Mouse (Mus musculus): Measurements from ENCODE around the gene Arfgap3. TPM values are rescaled to one million over a fixed set of nuclear protein-coding genes. Genes with fewer than 3 reads are reported as not detected.
"Not testable (repeated sequence)": the region's sequence is repeated elsewhere in the genome, so short reads cannot be mapped to it uniquely, and the experiment has no call there.

The Arfgap3 gene
- total RNA-seq, 2 experiments from 2014 or later = 32.1 to 32.4 TPM

- peak; percentile 16; the same call in 1 of the 2 replicates for ATAC-seq (replicated peaks; ENCODE audit: low FRiP score, low TSS enrichment, poor library complexity, severe bottlenecking)
Measured at GRCm38 (mm10) chr15:83349225-83349953, 658 bp downstream of the Arfgap3 start.

GRCm38 (mm10) chr15:83348747-83349146 lies 1.3 kb downstream of the Arfgap3 start:
- no peak for ATAC-seq (replicated peaks; ENCODE audit: low FRiP score, low TSS enrichment, poor library complexity, severe bottlenecking)

GRCm38 (mm10) chr15:83345898-83346529 lies 4.0 kb downstream of the Arfgap3 start:
- no peak for ATAC-seq (replicated peaks; ENCODE audit: low FRiP score, low TSS enrichment, poor library complexity, severe bottlenecking)

GRCm38 (mm10) chr15:83344956-83345355 lies 5.1 kb downstream of the Arfgap3 start:
- ATAC-seq (replicated peaks; ENCODE audit: low FRiP score, low TSS enrichment, poor library complexity, severe bottlenecking) = no peak

- peak; percentile 92 for ATAC-seq (replicated peaks; ENCODE audit: low FRiP score, low TSS enrichment, poor library complexity, severe bottlenecking)
Measured at GRCm38 (mm10) chr15:83344157-83344556, 5.9 kb downstream of the Arfgap3 start.

- ATAC-seq (replicated peaks; ENCODE audit: low FRiP score, low TSS enrichment, poor library complexity, severe bottlenecking) = no peak
Measured at GRCm38 (mm10) chr15:83338908-83339307, 11.1 kb downstream of the Arfgap3 start.

- no peak for ATAC-seq (replicated peaks; ENCODE audit: low FRiP score, low TSS enrichment, poor library complexity, severe bottlenecking)
Measured at GRCm38 (mm10) chr15:83337903-83338870, 11.9 kb downstream of the Arfgap3 start.

- ATAC-seq (replicated peaks; ENCODE audit: low FRiP score, low TSS enrichment, poor library complexity, severe bottlenecking) = 0 out of 2 replicates have a peak, but pooled peaks have one; percentile 42
Measured at GRCm38 (mm10) chr15:83332373-83332772, 17.7 kb downstream of the Arfgap3 start.

GRCm38 (mm10) chr15:83328952-83329351 lies 21.1 kb downstream of the Arfgap3 start:
- ATAC-seq (replicated peaks; ENCODE audit: low FRiP score, low TSS enrichment, poor library complexity, severe bottlenecking) = no peak

GRCm38 (mm10) chr15:83323071-83323470 lies 27.0 kb downstream of the Arfgap3 start:
- no peak for ATAC-seq (replicated peaks; ENCODE audit: low FRiP score, low TSS enrichment, poor library complexity, severe bottlenecking)

- ATAC-seq (replicated peaks; ENCODE audit: low FRiP score, low TSS enrichment, poor library complexity, severe bottlenecking) = no peak
Measured at GRCm38 (mm10) chr15:83314914-83315313, 35.1 kb downstream of the Arfgap3 start.

GRCm38 (mm10) chr15:83309878-83310277 lies 40.2 kb downstream of the Arfgap3 start:
- no peak for ATAC-seq (replicated peaks; ENCODE audit: low FRiP score, low TSS enrichment, poor library complexity, severe bottlenecking)

GRCm38 (mm10) chr15:83308708-83309107 lies 41.3 kb downstream of the Arfgap3 start:
- not testable (repeated sequence) for ATAC-seq (replicated peaks; ENCODE audit: low FRiP score, low TSS enrichment, poor library complexity, severe bottlenecking)

GRCm38 (mm10) chr15:83306181-83306580 lies 43.9 kb downstream of the Arfgap3 start:
- no peak for ATAC-seq (replicated peaks; ENCODE audit: low FRiP score, low TSS enrichment, poor library complexity, severe bottlenecking)

GRCm38 (mm10) chr15:83305192-83305921 lies 44.7 kb downstream of the Arfgap3 start:
- ATAC-seq (replicated peaks; ENCODE audit: low FRiP score, low TSS enrichment, poor library complexity, severe bottlenecking) = no peak

GRCm38 (mm10) chr15:83304804-83305191 lies 45.2 kb downstream of the Arfgap3 start:
- ATAC-seq (replicated peaks; ENCODE audit: low FRiP score, low TSS enrichment, poor library complexity, severe bottlenecking) = no peak

GRCm38 (mm10) chr15:83303656-83304484 lies 46.2 kb downstream of the Arfgap3 start:
- ATAC-seq (replicated peaks; ENCODE audit: low FRiP score, low TSS enrichment, poor library complexity, severe bottlenecking) = no peak

- ATAC-seq (replicated peaks; ENCODE audit: low FRiP score, low TSS enrichment, poor library complexity, severe bottlenecking) = no peak
Measured at GRCm38 (mm10) chr15:83299916-83300582, 50.0 kb downstream of the Arfgap3 start.
